Mouse (Mus musculus) liver, embryonic 15.5 days (tissue): Measurements from ENCODE around the gene Tmem132d. TPM values are rescaled to one million over a fixed set of nuclear protein-coding genes. Genes with fewer than 3 reads are reported as not detected.
"Not testable (repeated sequence)": the region's sequence is repeated elsewhere in the genome, so short reads cannot be mapped to it uniquely, and the experiment has no call there.

Experiments used
- ATAC-seq: fragments of 200-750 bp; cut with Nextera tagmentation; 2 replicates; pipeline ENCODE4 v1.8.0; 2017; ENCODE audit warnings: moderate number of reproducible peaks, mild to moderate bottlenecking, moderate library complexity; ENCODE audit not compliant: insufficient read depth
- H3K27ac ChIP-seq: fragments of 300-500 bp; sonication (generic); replicated peaks from 2 replicates; pipeline ENCODE4 v1.5.1; 2015; ENCODE audit warnings: mild to moderate bottlenecking, inconsistent platforms
- H3K27me3 ChIP-seq: fragments of 300-500 bp; sonication (generic); 2 replicates; pipeline ENCODE4 v1.6.1; 2015; ENCODE audit warnings: mild to moderate bottlenecking, inconsistent platforms
- H3K36me3 ChIP-seq: fragments of 300-500 bp; sonication (generic); replicated peaks from 2 replicates; pipeline ENCODE4 v1.6.1; 2015; ENCODE audit warnings: moderate library complexity, mild to moderate bottlenecking, inconsistent platforms
- H3K4me1 ChIP-seq: fragments of 300-500 bp; sonication (generic); replicated peaks from 2 replicates; pipeline ENCODE4 v1.6.1; 2015; ENCODE audit warnings: inconsistent platforms
- H3K4me2 ChIP-seq: fragments of 300-500 bp; sonication (generic); 2 replicates; pipeline ENCODE4 v1.6.1; 2015; ENCODE audit warnings: moderate library complexity, mild to moderate bottlenecking, inconsistent platforms
- H3K4me3 ChIP-seq: fragments of 300-500 bp; sonication (generic); replicated peaks from 2 replicates; pipeline ENCODE4 v1.5.1; 2015; ENCODE audit warnings: mild to moderate bottlenecking, inconsistent platforms
- H3K9ac ChIP-seq: fragments of 300-500 bp; sonication (generic); 2 replicates; pipeline ENCODE4 v1.6.1; 2015; ENCODE audit warnings: moderate library complexity, mild to moderate bottlenecking, inconsistent platforms
- H3K9me3 ChIP-seq: fragments of 300-500 bp; sonication (generic); replicated peaks from 2 replicates; pipeline ENCODE4 v1.6.1; 2016; ENCODE audit warnings: inconsistent platforms
- WGBS: fragments of 180-500 bp; shearing (Covaris S2); methylation state at CpG from one replicate; pipeline ENCODE4 v1.1.7; 2015; ENCODE audit warnings: mixed read lengths; ENCODE audit not compliant: insufficient replicate concordance; 5-methylcytosine and 5-hydroxymethylcytosine counted together
- polyA plus RNA-seq: library from polyadenylated mRNA; unstranded; fragments of >200 nt; fragmentation: Nextera tagmentation; extraction: Ambion mirVana; gene quantifications from 2 replicates; pipeline ENCODE4 v1.2.1, GENCODE M21; 2015

Tmem132d gene
- polyA plus RNA-seq, 1 experiment from 2014 or later, result not detected

DNA sequence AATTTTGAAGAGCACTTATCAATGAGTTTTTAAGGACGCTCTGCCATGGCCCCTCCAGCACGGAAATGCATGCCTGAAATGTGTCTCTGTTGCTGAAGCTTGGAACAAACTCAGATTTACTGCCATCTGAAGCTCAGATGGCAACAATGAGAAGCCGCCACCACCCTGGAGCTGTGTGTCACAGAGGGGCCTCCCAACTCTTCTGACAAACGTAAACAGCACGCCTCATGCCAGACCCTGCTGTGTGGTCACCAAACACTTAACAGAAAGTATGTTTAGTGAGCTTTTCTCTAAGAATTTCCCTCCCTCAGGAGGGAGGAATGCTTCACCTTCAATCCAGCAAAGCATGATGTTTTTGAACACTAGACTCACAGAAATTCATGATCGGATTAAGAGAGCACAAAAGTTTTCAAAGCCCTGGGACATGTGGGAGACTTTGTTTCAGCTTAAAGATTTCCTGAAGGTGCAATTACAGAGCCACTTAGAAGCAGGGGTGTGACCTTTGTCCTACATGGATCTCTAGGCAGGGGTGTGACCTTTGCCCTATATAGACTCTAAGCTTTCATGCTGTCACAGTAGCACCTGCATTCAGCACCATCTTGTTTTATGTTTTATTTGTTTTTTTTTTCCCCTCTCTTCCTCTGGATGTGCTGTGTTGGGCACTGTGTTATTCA, 453.4 kb downstream of the Tmem132d start:
- H3K4me3 ChIP-seq, result no peak overlapping the region
- H3K4me1 ChIP-seq, result no peaks in the 10 kb centered on the region
- WGBS, result 49% methylated on average over 6 of the region's 6 CpGs
- no peaks in the 10 kb centered on the region for H3K36me3 ChIP-seq
- no peak overlapping the region for H3K9ac ChIP-seq
- no peak for ATAC-seq
- no peaks in the 10 kb centered on the region for H3K27me3 ChIP-seq
- H3K27ac ChIP-seq, result no peak overlapping the region
- H3K4me2 ChIP-seq, result no peak overlapping the region
- 0 out of 2 replicates have a peak, but pooled peaks cover 2% of the 10 kb centered on the region for H3K9me3 ChIP-seq

DNA sequence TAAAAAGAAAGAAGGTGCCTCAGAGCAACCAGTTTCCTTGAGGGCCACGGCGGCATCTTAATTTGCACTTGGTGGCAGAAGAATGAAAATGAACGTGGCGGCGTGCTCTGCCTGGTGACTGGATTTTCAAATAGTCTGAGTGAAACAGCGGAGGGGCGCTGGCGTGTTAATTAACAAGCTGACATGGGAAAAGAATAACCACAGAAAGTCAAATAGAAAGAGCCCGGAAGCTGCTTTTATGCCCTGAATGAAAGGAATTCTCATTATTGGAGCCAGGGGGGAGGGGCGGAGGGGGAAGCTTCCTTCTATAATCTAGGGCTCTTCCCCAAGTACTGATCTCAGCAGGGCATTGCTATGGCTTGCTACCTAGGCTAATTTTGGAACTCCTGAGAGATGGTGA, 456.2 kb downstream of the Tmem132d start:
- H3K36me3 ChIP-seq, result no peaks in the 10 kb centered on the region
- 0 out of 2 replicates have a peak, but pooled peaks cover 2% of the 10 kb centered on the region for H3K9me3 ChIP-seq
- H3K4me1 ChIP-seq, result no peaks in the 10 kb centered on the region
- H3K4me3 ChIP-seq, result no peak overlapping the region
- H3K9ac ChIP-seq, result no peak overlapping the region
- no peak for ATAC-seq
- no peaks in the 10 kb centered on the region for H3K27me3 ChIP-seq
- no peak overlapping the region for H3K27ac ChIP-seq
- 76% methylated on average over 10 of the region's 10 CpGs for WGBS
- no peak overlapping the region for H3K4me2 ChIP-seq

DNA sequence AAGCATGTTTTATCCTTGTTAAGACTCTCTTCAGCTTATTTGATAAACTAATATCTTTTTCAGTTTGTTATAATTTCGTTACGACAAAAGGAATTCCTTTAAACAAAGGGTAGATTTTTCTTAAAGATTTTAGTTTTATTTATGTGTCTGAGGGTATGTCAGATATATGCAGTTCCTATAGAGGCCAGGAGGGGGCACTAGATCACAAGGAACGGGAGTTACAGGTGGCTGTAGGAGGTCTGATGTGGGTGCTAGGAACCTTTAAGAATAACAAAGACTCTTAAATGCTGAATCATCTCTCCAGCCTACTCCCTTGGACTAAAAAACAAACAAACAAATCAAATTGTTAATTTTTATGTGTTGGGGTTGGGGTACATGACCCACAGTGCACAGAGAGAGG, 467.2 kb downstream of the Tmem132d start:
- Histone ChIP-seq H3K4me2 (no peak overlapping the region), H3K27ac (no peak overlapping the region), H3K27me3 (no peaks in the 10 kb centered on the region), H3K9ac (no peak overlapping the region), H3K36me3 (no peaks in the 10 kb centered on the region), H3K4me1 (no peaks in the 10 kb centered on the region), H3K9me3 (0 out of 2 replicates have a peak, but pooled peaks cover 4% of the 10 kb centered on the region), H3K4me3 (no peak overlapping the region)
- no peak for ATAC-seq
- 56% methylated on average over 3 of the region's 3 CpGs for WGBS

DNA sequence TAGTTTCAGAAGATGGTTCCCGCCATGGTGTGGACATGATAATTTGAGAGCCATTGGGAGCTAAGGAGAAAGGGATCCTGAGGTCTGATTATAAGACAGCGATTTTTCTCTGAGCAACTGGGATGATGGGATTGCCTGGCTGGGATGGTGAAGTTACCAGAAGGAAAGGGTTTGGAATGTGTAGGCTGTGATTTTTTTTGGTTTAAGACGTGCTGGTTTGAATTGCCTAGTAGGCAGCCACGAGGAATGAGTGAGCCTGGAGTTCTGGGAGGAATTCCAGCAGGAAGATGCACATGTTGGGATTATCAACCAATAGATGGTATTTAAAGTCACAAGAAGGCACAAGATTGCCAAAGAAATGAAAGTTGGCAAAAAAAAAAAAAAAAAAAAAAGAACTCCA, 470.2 kb downstream of the Tmem132d start:
- no peak overlapping the region for H3K9ac ChIP-seq
- WGBS, result 58% methylated on average over 4 of the region's 4 CpGs
- ATAC-seq, result no peak
- H3K4me2 ChIP-seq, result no peak overlapping the region
- H3K27me3 ChIP-seq, result no peaks in the 10 kb centered on the region
- H3K4me3 ChIP-seq, result no peak overlapping the region
- no peaks in the 10 kb centered on the region for H3K36me3 ChIP-seq
- no peaks in the 10 kb centered on the region for H3K4me1 ChIP-seq
- peaks cover 14% of the 10 kb centered on the region for H3K9me3 ChIP-seq
- no peak overlapping the region for H3K27ac ChIP-seq

DNA sequence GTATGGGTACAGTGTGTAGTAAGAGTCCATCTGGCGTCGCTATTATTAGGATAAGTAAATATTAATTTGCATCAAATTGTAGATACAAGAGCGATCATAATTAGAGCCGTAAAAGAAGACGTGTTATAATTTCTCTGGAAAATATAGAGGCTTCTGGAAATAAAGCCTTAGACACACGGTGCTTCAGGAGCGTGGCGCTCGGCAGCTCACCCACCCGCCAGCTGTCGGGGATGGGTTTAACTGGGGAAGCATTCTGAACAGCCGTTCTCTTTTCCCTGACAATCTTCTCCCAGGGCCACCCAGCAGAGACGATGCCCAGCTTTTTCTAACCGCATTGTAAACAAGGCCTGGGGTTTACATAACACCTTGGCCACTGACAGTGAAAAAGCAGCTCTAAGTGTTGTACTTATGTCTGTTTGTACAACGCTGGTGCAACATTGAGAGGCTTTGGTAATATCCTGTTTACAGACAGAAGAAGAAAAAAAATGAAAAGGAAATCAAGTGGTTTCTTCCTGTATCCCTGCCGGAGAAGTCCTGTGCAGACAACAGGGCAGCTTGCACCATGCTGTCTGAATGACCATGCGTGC, 476.3 kb downstream of the Tmem132d start:
- H3K36me3 ChIP-seq, result no peaks in the 10 kb centered on the region
- H3K4me2 ChIP-seq, result no peak overlapping the region
- no peak overlapping the region for H3K9ac ChIP-seq
- H3K4me1 ChIP-seq, result no peaks in the 10 kb centered on the region
- H3K27me3 ChIP-seq, result no peaks in the 10 kb centered on the region
- peaks cover 9% of the 10 kb centered on the region for H3K9me3 ChIP-seq
- no peak for ATAC-seq
- H3K27ac ChIP-seq, result no peak overlapping the region
- H3K4me3 ChIP-seq, result no peak overlapping the region
- WGBS, result 63% methylated on average over 17 of the region's 17 CpGs

DNA sequence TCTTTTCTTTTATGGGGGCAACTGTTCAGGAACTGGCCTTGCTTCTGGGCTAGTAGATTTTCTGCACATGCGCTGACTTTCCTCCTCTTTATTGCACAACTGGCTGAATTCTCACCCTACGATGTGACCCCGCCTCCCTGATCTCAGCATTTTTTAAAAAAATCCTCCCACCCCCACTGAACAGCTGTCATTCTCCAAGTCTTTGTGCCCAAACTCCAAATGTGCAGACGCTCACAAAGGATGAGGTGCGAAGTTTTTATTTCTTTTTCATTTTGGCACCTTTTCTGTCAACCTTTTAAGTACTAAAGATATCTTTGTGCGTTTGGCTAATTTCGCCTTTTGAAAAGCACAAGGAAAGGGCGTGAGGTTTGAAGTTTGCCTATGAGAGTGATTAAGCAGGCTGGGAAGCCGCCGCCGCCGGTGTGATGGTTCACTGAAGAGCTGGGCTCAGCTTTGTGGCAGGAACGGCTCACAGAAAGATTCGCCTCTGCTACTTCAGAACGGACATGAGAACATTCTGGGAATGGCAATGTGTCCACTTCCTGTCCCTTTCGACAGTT, 478.6 kb downstream of the Tmem132d start:
- Histone ChIP-seq H3K27ac (no peak overlapping the region), H3K4me2 (no peak overlapping the region), H3K9me3 (peaks cover 13% of the 10 kb centered on the region), H3K4me3 (no peak overlapping the region), H3K36me3 (no peaks in the 10 kb centered on the region), H3K4me1 (no peaks in the 10 kb centered on the region), H3K27me3 (no peaks in the 10 kb centered on the region), H3K9ac (no peak overlapping the region)
- no peak for ATAC-seq
- WGBS, result 64% methylated on average over 16 of the region's 16 CpGs

DNA sequence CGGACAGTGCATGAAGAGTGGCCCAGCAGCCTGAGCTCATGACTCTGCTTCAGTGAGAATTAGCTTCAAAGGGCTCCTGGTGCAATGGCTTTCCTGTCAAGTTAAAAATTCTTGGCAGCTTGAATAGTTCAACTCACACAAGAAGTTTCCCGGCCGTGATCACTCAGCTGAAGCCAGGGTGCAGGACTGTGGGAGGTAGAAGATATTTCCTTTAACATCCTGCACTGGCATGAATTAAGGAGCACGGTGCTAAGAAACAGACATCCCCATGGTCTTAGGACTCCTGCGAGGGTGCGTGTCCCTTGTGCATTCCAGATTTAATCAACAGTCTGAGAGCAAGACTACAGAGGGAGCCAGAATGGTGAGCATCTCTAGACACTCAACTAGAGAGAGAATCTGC, 480.1 kb downstream of the Tmem132d start:
- no peaks in the 10 kb centered on the region for H3K36me3 ChIP-seq
- ATAC-seq, result no peak
- 0 out of 2 replicates have a peak, but pooled peaks cover 4% of the 10 kb centered on the region for H3K9me3 ChIP-seq
- no peaks in the 10 kb centered on the region for H3K4me1 ChIP-seq
- no peak overlapping the region for H3K4me2 ChIP-seq
- no peak overlapping the region for H3K4me3 ChIP-seq
- WGBS, result 66% methylated on average over 6 of the region's 6 CpGs
- H3K27me3 ChIP-seq, result no peaks in the 10 kb centered on the region
- H3K27ac ChIP-seq, result no peak overlapping the region
- no peak overlapping the region for H3K9ac ChIP-seq

DNA sequence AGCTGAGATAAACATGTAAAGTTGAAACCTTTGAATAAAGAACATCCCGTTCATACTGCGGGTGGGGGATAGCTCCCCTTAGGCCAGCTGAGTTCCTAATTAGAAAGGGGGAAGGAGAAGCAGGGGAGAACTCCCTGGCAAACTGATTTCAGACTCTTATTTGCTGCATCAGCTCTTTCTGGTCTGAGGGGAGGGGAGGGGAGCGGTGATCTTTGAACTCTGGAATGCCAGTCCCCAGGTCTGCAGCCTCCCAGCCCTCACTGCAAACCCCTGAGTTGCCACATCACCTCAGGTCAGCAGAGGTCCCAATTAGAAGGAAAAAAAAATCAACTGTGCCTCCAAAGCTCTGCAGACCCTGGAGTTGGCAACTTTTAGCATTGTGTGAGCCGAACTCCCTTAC, 482.3 kb downstream of the Tmem132d start:
- H3K27me3 ChIP-seq, result no peaks in the 10 kb centered on the region
- H3K4me2 ChIP-seq, result no peak overlapping the region
- H3K4me3 ChIP-seq, result no peak overlapping the region
- H3K9me3 ChIP-seq, result 0 out of 2 replicates have a peak, but pooled peaks cover 4% of the 10 kb centered on the region
- no peak overlapping the region for H3K9ac ChIP-seq
- no peaks in the 10 kb centered on the region for H3K4me1 ChIP-seq
- ATAC-seq, result no peak
- H3K27ac ChIP-seq, result no peak overlapping the region
- H3K36me3 ChIP-seq, result no peaks in the 10 kb centered on the region
- 63% methylated on average over 4 of the region's 4 CpGs for WGBS

DNA sequence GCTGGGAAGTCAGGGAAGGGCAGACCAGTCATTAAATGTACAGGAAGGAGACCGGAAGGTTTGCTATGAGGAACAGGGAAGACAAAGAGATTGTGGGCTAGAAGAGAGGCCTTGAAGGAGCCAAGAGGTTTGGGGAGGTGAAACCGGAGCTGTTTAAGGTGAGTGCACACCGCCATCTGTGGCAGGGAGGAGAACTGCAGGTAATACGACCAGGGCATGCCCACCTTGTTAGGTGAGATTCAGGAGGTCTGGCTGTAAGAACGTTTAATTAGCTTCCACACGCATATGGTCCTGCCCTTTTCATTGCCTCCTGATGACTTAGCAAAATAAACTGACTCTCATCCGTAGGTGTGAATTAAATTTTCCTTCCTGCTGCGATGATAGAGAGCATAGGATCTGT, 485.6 kb downstream of the Tmem132d start:
- no peak overlapping the region for H3K9ac ChIP-seq
- no peak for ATAC-seq
- H3K9me3 ChIP-seq, result 0 out of 2 replicates have a peak, but pooled peaks cover 4% of the 10 kb centered on the region
- H3K4me3 ChIP-seq, result no peak overlapping the region
- whole genome bisulfite sequencing, result 21% methylated on average over 8 of the region's 8 CpGs
- H3K4me1 ChIP-seq, result no peaks in the 10 kb centered on the region
- H3K36me3 ChIP-seq, result no peaks in the 10 kb centered on the region
- no peak overlapping the region for H3K27ac ChIP-seq
- H3K4me2 ChIP-seq, result no peak overlapping the region
- no peaks in the 10 kb centered on the region for H3K27me3 ChIP-seq

DNA sequence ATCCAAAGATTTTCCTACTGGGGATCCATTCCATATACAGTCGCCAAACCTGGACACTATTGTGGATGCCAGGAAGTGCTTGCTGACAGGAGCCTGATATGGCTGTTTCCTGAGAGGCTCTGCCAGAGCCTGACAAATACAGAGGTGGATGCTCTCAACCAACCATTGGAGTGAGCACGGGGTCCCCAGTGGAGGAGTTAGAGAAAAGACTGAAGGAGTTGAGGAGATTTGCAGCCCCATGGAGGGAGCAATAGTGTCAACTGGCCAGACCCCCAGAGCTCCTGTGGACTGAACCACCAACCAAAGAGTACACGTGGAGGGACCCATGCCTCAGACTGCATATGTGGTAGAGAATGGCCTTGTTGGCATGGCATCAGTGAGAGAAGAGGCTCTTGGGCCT, 490.7 kb downstream of the Tmem132d start:
- H3K27me3 ChIP-seq, H3K4me1 ChIP-seq, H3K4me2 ChIP-seq, H3K9me3 ChIP-seq, H3K36me3 ChIP-seq, ATAC-seq, H3K9ac ChIP-seq, H3K27ac ChIP-seq, H3K4me3 ChIP-seq: not testable (repeated sequence)
- WGBS, result 50% methylated on average over 3 of the region's 3 CpGs

DNA sequence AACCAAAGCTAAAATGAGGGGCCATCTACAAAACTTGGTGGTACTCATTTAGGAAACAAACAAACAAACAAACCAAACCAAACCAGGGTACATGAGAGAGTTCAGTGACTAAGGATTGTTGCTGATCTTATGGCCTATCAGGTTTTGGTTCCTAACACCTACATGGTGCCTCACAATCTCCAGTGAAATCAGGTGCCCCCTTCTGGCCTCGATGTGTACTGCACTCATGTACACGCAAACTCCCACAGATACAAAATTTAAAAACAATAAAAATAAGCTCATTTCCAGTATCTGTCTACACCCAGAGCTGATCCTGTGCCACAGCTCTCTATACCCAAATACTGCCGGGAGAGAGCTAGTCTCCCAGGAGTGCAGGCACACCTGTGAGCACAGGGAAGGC, 495.0 kb downstream of the Tmem132d start:
- H3K4me3 ChIP-seq, result no peak overlapping the region
- WGBS, result 70% methylated on average over 3 of the region's 3 CpGs

More for the DNA sequence above, 495.0 kb downstream of the Tmem132d start:
- no peak overlapping the region for H3K9ac ChIP-seq
- no peak for ATAC-seq
- no peaks in the 10 kb centered on the region for H3K27me3 ChIP-seq
- no peaks in the 10 kb centered on the region for H3K9me3 ChIP-seq
- no peaks in the 10 kb centered on the region for H3K4me1 ChIP-seq
- no peak overlapping the region for H3K27ac ChIP-seq
- H3K36me3 ChIP-seq, result no peaks in the 10 kb centered on the region
- H3K4me2 ChIP-seq, result no peak overlapping the region
